Mouse (Mus musculus): Measurements from ENCODE around the gene Ypel4.
"Not testable (repeated sequence)": the region's sequence is repeated elsewhere in the genome, so short reads cannot be mapped to it uniquely, and the experiment has no call there.

Gene Ypel4

DNA sequence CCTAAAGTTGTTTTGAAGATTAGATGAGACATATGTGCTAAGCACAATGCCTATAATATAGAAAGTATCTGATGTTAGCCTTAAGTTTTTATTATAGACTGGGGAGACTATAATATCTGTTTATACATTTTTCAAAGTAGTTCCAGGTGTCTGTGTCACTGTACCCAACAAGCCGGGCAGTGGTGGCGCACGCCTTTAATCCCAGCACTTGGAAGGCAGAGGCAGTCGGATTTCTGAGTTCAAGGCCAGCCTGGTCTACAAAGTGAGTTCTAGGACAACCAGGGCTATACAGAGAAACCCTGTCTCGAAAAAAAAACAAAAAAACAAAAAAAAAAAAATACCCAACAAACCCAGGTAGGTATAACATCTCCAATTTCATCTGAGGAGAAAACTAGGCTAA, 5.7 kb upstream of the Ypel4 start:
- not testable (repeated sequence) for DNase-seq

GRCm38 (mm10) chr2:84731206-84731605, 2.7 kb upstream of the Ypel4 start:
- no peak for DNase-seq

DNA sequence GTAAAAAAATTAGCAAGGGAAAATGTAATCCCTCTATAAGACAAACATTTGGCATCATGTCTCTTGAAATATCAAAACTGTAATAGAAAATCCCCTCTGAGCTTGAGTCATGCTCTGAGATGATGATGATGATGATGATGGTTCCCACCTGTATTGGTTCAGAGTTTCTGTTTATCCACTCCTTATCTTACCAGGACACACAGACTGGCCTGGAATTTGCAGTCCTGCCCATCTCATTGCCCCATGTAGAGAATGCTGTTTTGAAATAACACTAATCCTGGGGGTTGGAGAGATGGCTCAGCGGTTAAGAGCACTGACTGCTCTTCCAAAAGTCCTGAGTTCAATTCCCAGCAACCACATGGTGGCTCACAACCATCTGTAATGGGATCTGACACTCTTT, 1.5 kb upstream of the Ypel4 start:
- DNase-seq = no peak

DNA sequence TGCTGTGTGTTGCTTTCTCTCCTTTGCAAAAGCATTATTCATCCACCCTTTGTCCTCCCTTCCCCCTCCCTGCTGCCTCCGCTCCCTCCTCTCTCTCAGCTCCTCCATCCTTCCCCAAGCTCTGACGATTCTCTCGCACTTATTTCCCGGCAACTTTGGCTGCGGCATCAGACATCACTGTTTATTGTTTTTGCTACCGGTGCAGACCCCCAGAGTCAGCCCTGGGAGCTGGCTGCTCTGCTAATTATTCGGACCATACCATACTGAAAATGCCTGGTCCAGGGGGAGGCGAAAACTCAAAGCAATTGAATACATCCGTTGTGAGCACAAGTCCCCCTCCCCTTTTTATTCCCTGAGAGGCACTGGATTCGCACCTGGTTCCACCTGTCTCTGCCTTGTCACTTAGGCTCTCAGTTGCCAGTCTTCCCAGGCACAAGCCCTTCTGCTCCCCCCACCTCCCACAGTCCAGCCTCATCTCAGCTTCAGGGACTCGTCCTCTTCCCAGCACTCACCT, 550 bp downstream of the Ypel4 start:
- DNase-seq = no peak

GRCm38 (mm10) chr2:84734919-84735318, 1.1 kb downstream of the Ypel4 start:
- no peak for DNase-seq

- no peak for DNase-seq
These were observed 1.6 kb downstream of the Ypel4 start for GRCm38 (mm10) chr2:84735346-84735920.

DNA sequence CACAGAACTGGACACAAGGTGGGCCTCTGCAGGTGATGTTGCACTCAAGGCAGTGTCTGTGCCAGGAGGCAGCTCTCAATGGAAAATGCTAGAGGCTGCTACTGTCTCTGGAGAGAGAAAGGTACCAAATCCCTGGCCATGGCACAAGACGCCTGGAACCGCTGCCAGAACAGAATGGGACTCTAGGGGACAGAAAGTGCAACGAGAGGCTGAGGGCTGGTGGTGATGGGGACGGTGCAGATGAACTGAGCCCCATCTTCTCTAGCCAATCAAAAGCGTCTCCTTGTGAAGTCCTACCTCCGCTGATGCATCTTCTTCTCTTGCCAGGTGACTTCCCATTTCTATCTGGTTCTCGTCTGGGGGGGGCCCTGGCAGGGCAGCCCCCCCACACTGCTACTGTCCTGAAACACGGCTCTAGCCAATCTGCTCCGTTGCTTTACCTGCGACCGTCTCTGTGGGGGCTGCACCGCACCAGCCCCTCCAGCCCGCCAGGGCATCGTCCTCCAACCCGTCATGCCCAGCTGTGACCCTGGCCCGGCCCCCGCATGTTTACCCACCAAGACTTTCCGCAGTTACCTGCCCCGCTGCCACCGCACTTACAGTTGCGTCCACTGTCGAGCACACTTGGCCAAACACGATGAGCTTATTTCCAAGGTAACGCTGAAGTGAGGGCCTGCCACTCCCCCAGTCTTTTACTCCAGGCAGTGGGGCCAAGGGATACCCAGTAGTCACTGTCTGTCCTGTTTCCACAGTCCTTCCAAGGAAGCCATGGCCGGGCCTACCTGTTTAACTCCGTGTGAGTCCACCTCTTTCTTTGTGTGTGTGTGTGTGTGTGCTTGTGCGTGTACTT, 2.7 kb downstream of the Ypel4 start:
- no peak for DNase-seq

DNA sequence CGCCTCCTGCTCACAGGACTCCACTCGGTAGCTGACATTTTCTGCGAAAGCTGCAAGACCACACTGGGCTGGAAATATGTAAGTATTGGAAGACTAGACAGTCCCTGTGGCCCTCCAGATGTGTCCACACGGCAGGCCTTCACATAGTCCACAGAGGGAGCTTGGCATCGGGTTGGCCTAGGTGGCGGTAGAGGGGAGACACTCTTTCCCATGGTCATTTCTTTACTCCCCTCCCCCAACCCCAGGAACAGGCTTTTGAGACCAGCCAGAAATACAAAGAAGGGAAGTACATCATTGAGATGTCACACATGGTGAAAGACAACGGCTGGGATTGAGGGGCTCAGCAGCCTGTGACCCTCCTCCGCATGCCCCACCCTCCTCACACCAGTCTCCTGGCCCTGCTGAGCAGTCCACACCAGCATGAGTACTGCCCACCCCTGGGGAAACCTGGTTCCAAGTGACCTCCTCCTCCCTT, 3.6 kb downstream of the Ypel4 start:
- no peak for DNase-seq

- peak; percentile 31 for DNase-seq
These were observed 4.5 kb downstream of the Ypel4 start for GRCm38 (mm10) chr2:84738271-84738911.

DNA sequence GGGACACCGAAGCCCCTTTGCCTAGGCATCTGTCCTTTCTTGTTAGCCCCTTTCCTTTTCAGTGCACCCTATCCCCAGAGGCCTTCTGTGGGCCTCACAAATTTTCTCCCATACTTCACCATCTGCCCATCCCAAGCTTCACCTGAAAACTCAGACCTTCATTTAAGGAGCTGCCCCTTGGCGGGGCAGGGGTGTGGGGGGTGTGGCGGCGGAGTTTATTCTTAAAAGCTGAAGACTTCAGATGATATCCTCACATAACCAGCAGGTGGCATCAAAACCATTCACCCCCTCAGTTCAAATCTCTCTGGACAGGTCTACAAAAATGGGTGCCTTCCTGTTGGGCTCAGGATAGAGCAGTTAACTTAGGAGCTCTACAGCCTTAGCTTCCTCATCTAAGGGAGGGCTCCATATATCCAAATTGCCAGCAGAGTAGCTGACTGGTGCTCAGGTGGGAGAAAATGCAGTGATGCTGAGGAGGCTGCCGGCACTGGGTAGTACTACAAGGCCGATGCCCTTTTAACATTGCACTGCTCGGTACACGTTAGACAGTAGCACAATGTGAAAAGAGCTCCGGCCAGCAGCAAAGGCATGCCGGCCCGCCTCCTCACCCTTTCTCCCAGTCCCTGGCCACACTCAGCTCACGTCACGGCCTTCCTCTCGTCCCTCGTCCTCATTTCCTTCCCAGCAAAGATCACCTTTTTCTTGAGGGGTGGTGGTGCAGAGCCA, 6.9 kb downstream of the Ypel4 start:
- DNase-seq = peak; percentile 52

DNA sequence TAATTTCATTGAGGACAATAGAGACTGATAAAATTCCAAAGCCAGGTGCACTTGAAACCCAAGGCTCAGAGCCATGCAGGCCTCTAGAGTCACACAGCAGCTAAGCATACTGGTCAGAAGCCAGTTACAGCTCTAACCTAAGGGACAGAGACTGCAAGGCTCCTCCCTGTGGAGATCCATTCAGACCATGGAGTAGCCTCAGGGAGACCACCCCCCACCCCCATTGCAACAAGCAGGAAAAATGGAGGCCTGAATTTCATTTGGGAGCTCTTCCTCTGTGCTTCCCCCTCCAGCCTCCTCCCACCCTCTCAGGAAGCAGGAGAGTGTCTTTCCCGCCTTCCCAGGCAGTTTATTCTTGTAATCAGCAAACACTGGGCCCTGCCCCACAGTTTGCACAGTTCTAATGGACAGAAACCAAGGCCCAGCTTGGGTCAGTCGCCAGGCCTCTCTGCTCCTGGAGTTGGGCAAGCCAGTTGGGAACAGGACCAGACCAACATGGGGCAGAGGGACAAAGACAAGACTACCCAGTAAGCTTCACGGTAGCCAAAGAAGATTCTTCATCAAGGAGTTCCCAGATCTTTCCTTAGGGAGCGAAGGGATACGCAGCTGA, 8.1 kb downstream of the Ypel4 start:
- DNase-seq = no peak

DNA sequence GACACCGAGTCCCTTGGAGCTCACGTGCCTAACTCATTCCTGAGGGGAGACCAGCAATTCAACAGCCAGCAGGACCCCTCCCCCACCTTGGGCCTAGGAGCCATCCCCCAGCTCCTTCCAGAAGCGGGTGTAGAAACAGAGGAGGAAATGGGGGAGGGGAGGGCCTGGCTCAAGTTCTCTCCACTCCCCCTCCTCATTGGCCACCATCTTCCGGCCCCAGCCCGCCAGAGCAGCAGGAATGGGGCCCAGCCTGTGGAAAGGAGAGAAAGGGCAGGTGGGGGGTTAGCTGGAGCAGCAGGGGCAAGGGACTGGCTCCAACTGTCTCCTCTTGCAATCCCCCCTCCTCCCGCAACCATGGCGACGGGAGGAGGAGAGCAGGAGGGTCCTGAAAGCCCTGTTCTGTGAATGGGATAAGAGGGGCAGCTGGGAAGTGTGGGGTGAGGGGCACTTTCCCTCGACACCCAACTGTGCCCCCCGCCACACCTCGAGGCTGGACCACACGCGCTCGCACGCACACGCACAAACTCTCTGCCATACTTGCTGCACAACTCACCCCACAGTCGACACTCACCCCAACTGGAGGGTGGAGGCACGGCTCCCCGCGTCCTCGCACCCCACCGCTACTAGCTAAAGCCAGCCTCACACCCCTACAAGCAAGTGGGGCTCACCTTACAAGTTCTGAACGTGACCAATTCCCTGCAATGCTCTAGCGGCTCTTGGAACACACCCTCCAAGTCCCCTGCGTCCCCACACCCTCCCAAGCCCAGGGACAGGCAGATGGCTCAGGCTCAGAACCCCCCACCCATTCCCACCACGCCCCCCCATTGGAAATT, 8.8 kb downstream of the Ypel4 start:
- DNase-seq = peak; percentile 34

DNA sequence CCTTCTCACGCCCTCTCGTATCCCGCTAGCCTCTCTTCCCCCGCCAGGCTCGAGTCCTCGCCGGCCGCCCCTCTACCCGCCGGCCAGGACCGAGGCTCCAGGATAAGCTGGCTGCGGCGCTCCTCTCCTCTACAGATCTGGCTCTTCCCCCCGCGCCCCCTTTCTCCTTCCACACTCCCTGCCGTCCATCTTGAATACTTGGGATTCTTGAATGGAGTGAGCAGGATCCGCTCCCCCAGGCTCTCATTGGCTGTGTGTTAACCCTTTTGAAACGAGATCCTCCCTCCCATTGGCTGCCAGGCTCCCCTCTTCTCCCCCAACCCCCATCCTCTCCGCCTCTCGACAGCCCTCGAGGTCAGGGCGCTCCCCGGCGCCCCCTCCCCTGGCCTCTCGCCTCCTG, 9.7 kb downstream of the Ypel4 start, which contains the start of gene Gm19426:
Gm19426 (minus strand) TSS at position 95 of the 400 bp plus-strand sequence.
- peak; percentile 48 for DNase-seq

DNA sequence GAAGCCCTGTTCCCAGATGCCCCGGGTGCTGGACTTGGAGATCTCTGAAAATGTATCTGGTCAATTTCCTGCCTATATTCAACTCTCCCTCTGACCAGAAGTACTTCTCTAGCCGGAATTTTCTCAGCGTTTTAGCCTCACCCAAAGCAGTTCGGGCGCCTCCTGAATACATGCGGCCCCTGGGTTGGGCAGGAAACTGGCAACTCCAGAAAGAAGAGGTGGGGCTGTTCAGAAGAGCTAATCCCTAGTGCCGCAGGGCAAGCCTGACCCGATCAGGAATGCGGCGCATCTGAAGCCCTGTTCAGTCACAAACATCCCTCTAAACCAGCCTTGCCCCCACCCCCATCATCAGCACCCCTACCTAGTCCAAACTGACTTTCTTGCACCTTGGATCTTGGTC, 10.3 kb downstream of the Ypel4 start:
- no peak for DNase-seq

DNA sequence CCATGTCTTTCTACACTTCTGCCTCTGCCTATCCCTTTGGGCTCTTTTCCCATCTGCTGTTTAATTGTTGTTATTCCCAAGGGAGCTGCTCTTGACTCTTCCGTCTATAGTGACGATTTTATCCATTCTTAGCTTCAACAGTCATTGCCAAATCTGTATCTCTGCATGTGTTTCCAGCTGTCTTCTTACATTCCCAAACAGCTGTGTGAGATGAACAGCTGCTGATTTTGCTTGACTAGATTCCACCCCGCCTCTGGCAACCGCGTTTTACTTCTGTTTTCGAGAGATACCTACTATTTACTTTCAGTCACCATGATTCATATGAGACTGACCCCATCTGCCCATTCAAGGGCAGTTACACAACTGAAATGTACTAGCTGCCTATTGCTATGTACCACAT, 16.3 kb downstream of the Ypel4 start:
- no peak for DNase-seq

DNA sequence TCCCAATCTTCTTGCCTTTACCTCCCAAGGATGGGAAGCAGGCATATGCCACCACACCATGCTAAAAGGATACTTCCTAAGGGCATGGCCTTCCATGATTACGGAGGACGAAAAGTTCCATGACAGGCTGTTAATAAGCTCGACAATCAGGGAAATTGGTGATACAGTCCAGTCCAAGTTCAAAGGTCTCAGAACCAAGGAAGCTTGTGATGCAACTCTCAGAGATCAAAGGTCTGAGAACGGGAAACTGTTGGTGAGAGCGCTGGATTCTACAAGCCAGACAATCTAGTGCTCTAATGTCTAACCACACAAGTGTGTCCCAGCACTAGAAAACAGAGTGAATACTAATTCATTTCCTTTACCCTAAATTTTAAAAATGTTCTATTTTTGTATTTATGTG, 22.4 kb downstream of the Ypel4 start:
- no peak for DNase-seq

- no peak for DNase-seq
These were observed 23.3 kb downstream of the Ypel4 start for GRCm38 (mm10) chr2:84757026-84757682.

- no peak for DNase-seq
These were observed 24.8 kb downstream of the Ypel4 start for GRCm38 (mm10) chr2:84758542-84759127.

GRCm38 (mm10) chr2:84760777-84761176, 26.9 kb downstream of the Ypel4 start:
- no peak for DNase-seq

DNA sequence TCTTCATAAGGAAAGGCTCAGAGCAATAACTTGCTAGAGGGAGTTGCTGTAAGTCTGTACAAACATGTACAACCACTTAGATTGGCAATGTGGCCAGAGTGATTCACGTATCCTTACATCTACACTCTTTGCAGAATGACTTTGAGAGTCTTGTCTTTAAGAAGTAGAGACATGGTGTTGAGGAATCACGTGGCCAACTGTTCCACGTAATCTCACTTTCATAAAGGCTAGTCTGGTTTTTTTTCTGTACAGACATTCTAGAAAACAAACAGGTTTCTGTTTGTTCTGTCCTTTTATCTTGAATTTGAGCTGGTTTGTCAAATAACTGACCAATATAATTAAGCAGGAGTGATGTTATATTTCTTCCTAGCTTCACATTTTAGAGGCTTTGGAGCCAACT, 27.5 kb downstream of the Ypel4 start:
- DNase-seq = no peak

DNA sequence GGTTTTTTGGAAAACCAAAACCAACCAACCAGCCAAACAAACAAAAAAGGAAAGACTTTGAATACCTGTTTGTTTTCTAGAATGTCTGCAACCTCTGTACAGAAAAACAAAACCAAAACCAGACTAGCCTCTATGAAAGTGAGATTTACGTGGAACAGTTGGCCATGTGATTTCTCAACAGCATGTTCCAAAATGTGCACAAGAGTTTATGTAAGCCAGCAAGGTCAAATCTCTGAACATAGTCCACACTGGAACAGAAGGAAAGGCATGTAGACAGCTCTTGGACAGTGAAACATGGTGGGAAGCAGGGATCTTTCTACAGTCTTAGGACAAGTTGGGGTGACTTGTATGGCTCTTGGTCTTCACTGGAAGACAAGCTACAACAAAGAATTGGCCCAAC, 28.0 kb downstream of the Ypel4 start:
- DNase-seq = no peak
